Mouse (Mus musculus): ENCODE measurements around the gene Dph1.

- TF ChIP-seq POLR2A (IDR thresholded peaks at IDR 0.05; ENCODE audit: extremely low read depth, insufficient read depth, low read length), result no peak
- TF ChIP-seq CTCF (IDR thresholded peaks at IDR 0.05; ENCODE audit: low read depth, low read length), result no peak
Measured at GRCm38 (mm10) chr11:75198792-75199191, 7.8 kb upstream of the Dph1 start.

Data from liver, adult 2 months (tissue).